Mouse (Mus musculus): Measurements from ENCODE around the gene Tfcp2. TPM values are rescaled to one million over a fixed set of nuclear protein-coding genes. Genes with fewer than 3 reads are reported as not detected.
"Not testable (repeated sequence)": the region's sequence is repeated elsewhere in the genome, so short reads cannot be mapped to it uniquely, and the experiment has no call there.

Tfcp2 gene
- polyA plus RNA-seq, 1 experiment from 2014 or later = 29.3 TPM

DNA sequence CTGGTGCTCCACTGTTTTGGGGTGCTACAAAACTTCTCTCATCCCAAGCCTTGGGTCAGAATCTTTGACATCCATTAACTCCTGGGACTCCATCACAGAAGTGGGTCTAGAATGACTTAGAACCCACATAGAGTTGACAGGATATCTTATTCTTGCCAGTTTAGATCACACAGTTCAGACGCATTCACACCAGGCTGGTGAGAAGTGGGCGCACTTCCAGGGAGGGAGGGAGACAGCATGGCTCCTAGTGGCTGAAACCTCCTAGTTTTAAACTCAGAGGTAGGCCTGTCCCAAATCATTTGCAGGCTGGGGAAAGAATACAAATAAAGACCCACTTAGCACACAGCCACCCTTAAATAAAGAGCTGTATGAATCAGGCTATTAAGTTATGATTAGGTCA is 22.6 kb upstream of the Tfcp2 start:
- Histone ChIP-seq H3K4me2 (ENCODE audit: low read depth, severe bottlenecking) (no peak overlapping the region), H3K9ac (ENCODE audit: low read length) (no peak overlapping the region), H3K27ac (replicated peaks; ENCODE audit: low read depth, low read length) (no peak overlapping the region)

DNA sequence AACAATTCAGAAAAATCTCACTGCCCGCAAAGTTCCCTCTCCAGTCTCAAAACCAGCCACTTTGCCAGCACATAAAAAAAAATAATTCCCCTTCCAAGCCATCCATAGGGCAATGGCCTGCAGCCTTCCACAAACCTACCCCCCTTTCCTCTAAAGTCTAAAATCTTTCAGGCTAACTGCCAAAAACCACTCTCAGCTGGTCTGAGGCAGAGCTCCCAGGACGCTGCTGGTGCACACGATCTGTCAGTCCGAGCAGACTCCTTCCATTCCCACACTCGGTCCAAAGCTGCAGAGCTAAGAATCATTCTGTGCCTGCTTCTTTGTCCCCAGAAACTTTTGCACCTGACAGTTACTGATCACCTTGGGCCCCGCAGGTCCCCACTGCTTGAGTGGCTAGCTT is 22.1 kb upstream of the Tfcp2 start:
- Histone ChIP-seq H3K36me3 (ENCODE audit: control insufficient read depth, insufficient read depth, low read length) (no peaks in the 10 kb centered on the region), H3K27ac (replicated peaks; ENCODE audit: low read depth, low read length) (no peak overlapping the region), H3K9me3 (ENCODE audit: control insufficient read depth, low read length) (no peaks in the 10 kb centered on the region), H3K9ac (ENCODE audit: low read length) (no peak overlapping the region), H3K4me2 (ENCODE audit: low read depth, severe bottlenecking) (no peak overlapping the region), H3K4me3 (ENCODE audit: low read depth, low read length) (no peak overlapping the region), H3K27me3 (ENCODE audit: control insufficient read depth, insufficient read depth, low read length) (no peaks in the 10 kb centered on the region), H3K4me1 (ENCODE audit: control insufficient read depth, insufficient read depth, low read length) (no peaks in the 10 kb centered on the region)
- DNase-seq (ENCODE audit: low spot score) (no peak), ATAC-seq (ENCODE audit: insufficient number of reproducible peaks, low FRiP score, low TSS enrichment, low read depth) (no peak)
- WGBS = 65% methylated on average over 6 of the region's 6 CpGs

More for the DNA sequence above, 22.6 kb upstream of the Tfcp2 start:
- DNase-seq (ENCODE audit: low spot score) = no peak
- no peaks in the 10 kb centered on the region for H3K9me3 ChIP-seq (ENCODE audit: control insufficient read depth, low read length)
- no peaks in the 10 kb centered on the region for H3K36me3 ChIP-seq (ENCODE audit: control insufficient read depth, insufficient read depth, low read length)
- ATAC-seq (ENCODE audit: insufficient number of reproducible peaks, low FRiP score, low TSS enrichment, low read depth) = no peak
- 58% methylated on average over 2 of the region's 2 CpGs for WGBS
- no peaks in the 10 kb centered on the region for H3K4me1 ChIP-seq (ENCODE audit: control insufficient read depth, insufficient read depth, low read length)
- H3K4me3 ChIP-seq (ENCODE audit: low read depth, low read length) = no peak overlapping the region
- no peaks in the 10 kb centered on the region for H3K27me3 ChIP-seq (ENCODE audit: control insufficient read depth, insufficient read depth, low read length)

DNA sequence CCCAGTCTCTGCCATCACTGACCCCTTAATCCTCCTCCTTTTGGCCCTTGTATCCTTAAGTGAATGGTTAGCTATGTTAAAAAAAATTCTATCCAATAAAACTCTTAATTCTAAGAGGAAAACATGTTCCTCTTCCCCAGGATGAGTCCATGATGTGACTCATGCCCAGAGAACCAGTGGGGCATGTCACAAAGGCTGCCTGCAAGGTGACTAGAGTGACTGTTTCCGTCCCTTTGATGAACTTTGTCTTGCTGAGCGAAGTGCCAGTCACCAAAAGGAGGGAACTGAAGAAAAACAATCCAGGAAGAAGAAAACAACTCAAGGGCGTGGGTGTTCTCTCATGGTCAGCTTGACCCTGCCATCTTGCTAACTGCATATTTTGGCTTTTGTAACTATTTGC is 17.4 kb upstream of the Tfcp2 start:
- H3K9me3 ChIP-seq (ENCODE audit: control insufficient read depth, low read length) = no peaks in the 10 kb centered on the region

DNA sequence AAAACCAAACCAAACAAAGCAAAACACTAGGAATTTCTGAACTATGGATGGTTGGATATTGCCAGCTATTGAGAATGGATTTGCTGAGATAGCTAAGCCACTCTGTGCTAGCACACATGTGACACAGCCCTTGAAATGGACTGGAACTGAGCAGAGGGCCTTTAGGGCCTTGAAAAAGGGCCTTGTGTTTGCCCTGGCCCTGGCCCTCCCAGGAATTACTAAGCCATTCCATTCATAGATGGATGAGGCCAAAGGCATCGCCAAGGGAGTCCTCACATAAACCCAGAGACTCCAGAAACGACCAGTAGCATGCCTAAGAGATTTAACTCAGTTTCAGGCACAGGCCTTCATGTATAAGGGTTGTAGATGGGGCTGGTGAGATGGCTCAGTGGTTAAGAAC is 14.7 kb upstream of the Tfcp2 start:
- H3K4me3 ChIP-seq (ENCODE audit: low read depth, low read length) = no peak overlapping the region
- H3K27ac ChIP-seq (replicated peaks; ENCODE audit: low read depth, low read length) = no peak overlapping the region
- no peaks in the 10 kb centered on the region for H3K4me1 ChIP-seq (ENCODE audit: control insufficient read depth, insufficient read depth, low read length)
- no peaks in the 10 kb centered on the region for H3K27me3 ChIP-seq (ENCODE audit: control insufficient read depth, insufficient read depth, low read length)
- ATAC-seq (ENCODE audit: insufficient number of reproducible peaks, low FRiP score, low TSS enrichment, low read depth) = no peak
- no peak overlapping the region for H3K4me2 ChIP-seq (ENCODE audit: low read depth, severe bottlenecking)
- no peak overlapping the region for H3K9ac ChIP-seq (ENCODE audit: low read length)
- H3K9me3 ChIP-seq (ENCODE audit: control insufficient read depth, low read length) = no peaks in the 10 kb centered on the region
- no peaks in the 10 kb centered on the region for H3K36me3 ChIP-seq (ENCODE audit: control insufficient read depth, insufficient read depth, low read length)
- 79% methylated on average over 2 of the region's 2 CpGs for WGBS
- no peak for DNase-seq (ENCODE audit: low spot score)

More for the DNA sequence above, 17.4 kb upstream of the Tfcp2 start:
- H3K4me1 ChIP-seq (ENCODE audit: control insufficient read depth, insufficient read depth, low read length) = no peaks in the 10 kb centered on the region
- no peak overlapping the region for H3K27ac ChIP-seq (replicated peaks; ENCODE audit: low read depth, low read length)
- H3K27me3 ChIP-seq (ENCODE audit: control insufficient read depth, insufficient read depth, low read length) = no peaks in the 10 kb centered on the region
- H3K4me2 ChIP-seq (ENCODE audit: low read depth, severe bottlenecking) = no peak overlapping the region
- ATAC-seq (ENCODE audit: insufficient number of reproducible peaks, low FRiP score, low TSS enrichment, low read depth) (no peak), DNase-seq (ENCODE audit: low spot score) (no peak)
- H3K4me3 ChIP-seq (ENCODE audit: low read depth, low read length) = no peak overlapping the region
- no peak overlapping the region for H3K9ac ChIP-seq (ENCODE audit: low read length)
- no peaks in the 10 kb centered on the region for H3K36me3 ChIP-seq (ENCODE audit: control insufficient read depth, insufficient read depth, low read length)
- 80% methylated on average over 3 of the region's 3 CpGs for WGBS

DNA sequence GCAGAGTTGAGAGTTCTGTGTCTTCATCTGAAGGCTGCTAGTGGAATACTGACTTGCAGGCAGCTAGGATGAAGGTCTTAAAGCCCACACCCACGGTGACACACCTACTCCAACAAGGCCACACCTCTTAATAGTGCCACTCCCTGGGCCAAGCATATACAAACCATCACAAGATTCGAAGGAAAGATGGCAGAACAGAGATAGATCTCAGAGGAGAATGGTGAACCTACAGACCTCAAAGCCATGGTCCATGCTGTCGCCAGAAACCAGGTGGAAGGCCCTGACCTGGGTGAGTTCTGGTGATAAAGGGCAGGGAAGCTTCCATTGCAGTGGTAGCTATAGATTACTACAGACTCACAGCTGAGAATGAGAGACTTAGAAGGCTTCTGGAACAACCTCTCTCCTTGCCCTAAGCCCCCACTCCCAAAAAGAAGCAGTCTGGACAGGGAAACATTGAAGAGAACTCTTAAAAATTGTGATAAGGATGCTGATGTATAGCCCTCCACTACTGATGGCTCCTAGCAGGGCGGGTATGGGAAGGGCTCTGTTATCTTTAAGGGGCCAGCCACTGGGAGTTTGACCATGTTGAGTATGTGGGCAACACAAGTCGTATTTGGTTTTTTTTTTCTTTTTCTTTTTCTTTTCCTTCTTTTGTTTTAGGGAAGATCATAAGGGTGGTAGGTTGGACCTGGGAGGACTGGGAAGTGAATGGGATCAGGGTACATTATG is 6.1 kb upstream of the Tfcp2 start:
- no peak for ATAC-seq (ENCODE audit: insufficient number of reproducible peaks, low FRiP score, low TSS enrichment, low read depth)
- no peaks in the 10 kb centered on the region for H3K27me3 ChIP-seq (ENCODE audit: control insufficient read depth, insufficient read depth, low read length)

DNA sequence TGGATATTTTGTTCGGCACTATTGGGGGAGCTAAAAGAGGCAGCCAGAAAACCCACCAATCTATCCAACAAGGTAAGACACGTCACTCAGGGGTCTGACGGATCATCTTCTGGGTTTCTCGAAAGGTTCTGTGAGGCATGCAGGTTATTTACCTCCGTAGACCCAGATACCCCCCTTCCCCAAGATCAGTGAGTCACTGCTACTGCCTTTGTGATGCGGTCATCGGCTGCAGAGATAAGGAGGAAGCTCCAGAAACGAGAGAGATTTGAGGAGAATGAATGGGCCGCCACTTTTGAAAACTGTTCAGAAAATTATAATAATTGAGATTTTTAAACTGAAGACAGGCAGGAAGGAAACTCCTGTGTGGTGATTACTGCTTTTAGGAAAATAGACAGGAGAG is 4.6 kb upstream of the Tfcp2 start:
- WGBS = 89% methylated on average over 9 of the region's 9 CpGs
- H3K4me3 ChIP-seq (ENCODE audit: low read depth, low read length) = no peak overlapping the region

More for the DNA sequence above, 6.1 kb upstream of the Tfcp2 start:
- Histone ChIP-seq H3K4me1 (ENCODE audit: control insufficient read depth, insufficient read depth, low read length) (no peaks in the 10 kb centered on the region), H3K36me3 (ENCODE audit: control insufficient read depth, insufficient read depth, low read length) (no peaks in the 10 kb centered on the region), H3K27ac (replicated peaks; ENCODE audit: low read depth, low read length) (no peak overlapping the region), H3K4me3 (ENCODE audit: low read depth, low read length) (no peak overlapping the region), H3K9me3 (ENCODE audit: control insufficient read depth, low read length) (no peaks in the 10 kb centered on the region), H3K9ac (ENCODE audit: low read length) (no peak overlapping the region), H3K4me2 (ENCODE audit: low read depth, severe bottlenecking) (no peak overlapping the region)
- WGBS = 80% methylated on average over 5 of the region's 5 CpGs
- DNase-seq (ENCODE audit: low spot score) = no peak

DNA sequence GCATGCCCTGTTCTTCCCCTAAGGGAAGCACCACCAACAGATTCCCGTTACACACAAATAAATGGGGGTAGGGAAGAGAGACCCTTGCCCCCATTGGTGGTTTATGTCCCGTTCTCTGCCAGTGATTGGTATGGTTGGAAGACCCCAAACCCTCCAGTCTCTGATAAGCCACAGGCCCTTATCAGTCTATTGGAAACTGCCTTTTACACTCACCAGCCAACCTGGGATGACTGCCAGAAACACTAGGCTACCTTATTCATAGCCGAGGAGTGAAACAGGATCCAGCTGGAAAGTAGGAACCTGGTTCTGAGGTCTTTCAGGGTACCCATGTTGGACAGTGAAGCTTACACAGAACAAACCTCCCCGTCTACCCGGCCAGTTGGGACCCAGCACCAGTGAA is 4.2 kb upstream of the Tfcp2 start:
- no peaks in the 10 kb centered on the region for H3K9me3 ChIP-seq (ENCODE audit: control insufficient read depth, low read length)
- no peak overlapping the region for H3K4me2 ChIP-seq (ENCODE audit: low read depth, severe bottlenecking)
- no peak for DNase-seq (ENCODE audit: low spot score)
- H3K36me3 ChIP-seq (ENCODE audit: control insufficient read depth, insufficient read depth, low read length) = no peaks in the 10 kb centered on the region
- WGBS = 90% methylated on average over 5 of the region's 5 CpGs
- no peaks in the 10 kb centered on the region for H3K27me3 ChIP-seq (ENCODE audit: control insufficient read depth, insufficient read depth, low read length)
- no peak overlapping the region for H3K27ac ChIP-seq (replicated peaks; ENCODE audit: low read depth, low read length)
- no peak overlapping the region for H3K4me3 ChIP-seq (ENCODE audit: low read depth, low read length)
- H3K4me1 ChIP-seq (ENCODE audit: control insufficient read depth, insufficient read depth, low read length) = no peaks in the 10 kb centered on the region; the same call in 1 of the 2 replicates
- H3K9ac ChIP-seq (ENCODE audit: low read length) = no peak overlapping the region
- ATAC-seq (ENCODE audit: insufficient number of reproducible peaks, low FRiP score, low TSS enrichment, low read depth) = no peak

More for the DNA sequence above, 4.6 kb upstream of the Tfcp2 start:
- H3K36me3 ChIP-seq (ENCODE audit: control insufficient read depth, insufficient read depth, low read length) = no peaks in the 10 kb centered on the region
- H3K4me1 ChIP-seq (ENCODE audit: control insufficient read depth, insufficient read depth, low read length) = no peaks in the 10 kb centered on the region; the same call in 1 of the 2 replicates
- ATAC-seq (ENCODE audit: insufficient number of reproducible peaks, low FRiP score, low TSS enrichment, low read depth) = no peak
- H3K27ac ChIP-seq (replicated peaks; ENCODE audit: low read depth, low read length) = no peak overlapping the region
- no peaks in the 10 kb centered on the region for H3K9me3 ChIP-seq (ENCODE audit: control insufficient read depth, low read length)
- H3K4me2 ChIP-seq (ENCODE audit: low read depth, severe bottlenecking) = no peak overlapping the region
- H3K27me3 ChIP-seq (ENCODE audit: control insufficient read depth, insufficient read depth, low read length) = no peaks in the 10 kb centered on the region
- H3K9ac ChIP-seq (ENCODE audit: low read length) = no peak overlapping the region
- no peak for DNase-seq (ENCODE audit: low spot score)

DNA sequence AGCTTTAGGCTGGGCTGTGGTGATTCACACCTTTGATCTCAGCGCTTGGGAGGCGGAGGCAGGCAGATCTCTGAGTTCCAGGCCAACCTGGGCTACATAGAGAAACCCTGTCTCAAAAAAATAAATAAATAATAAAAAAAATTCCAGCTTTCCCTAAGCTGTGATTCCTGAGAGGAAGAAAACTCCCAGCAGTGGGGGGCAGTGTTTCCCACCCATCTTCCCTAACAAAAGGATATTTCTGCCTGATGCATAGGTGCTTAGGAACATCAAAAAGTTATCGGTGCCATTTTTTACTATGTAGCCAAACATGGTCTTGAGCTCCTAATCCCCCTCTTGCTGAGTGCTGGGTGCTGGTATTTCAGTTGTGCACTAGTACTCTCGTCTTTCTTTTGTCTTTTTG is 1.5 kb downstream of the Tfcp2 start:
- 93% methylated on average over 4 of the region's 4 CpGs for WGBS
- Histone ChIP-seq H3K4me2 (ENCODE audit: low read depth, severe bottlenecking) (peak overlapping the region; percentile 83; the same call in 1 of the 2 replicates), H3K4me3 (ENCODE audit: low read depth, low read length) (no peak overlapping the region; the same call in 1 of the 2 replicates), H3K27me3 (ENCODE audit: control insufficient read depth, insufficient read depth, low read length) (no peaks in the 10 kb centered on the region), H3K4me1 (ENCODE audit: control insufficient read depth, insufficient read depth, low read length) (no peaks in the 10 kb centered on the region; the same call in 1 of the 2 replicates), H3K27ac (replicated peaks; ENCODE audit: low read depth, low read length) (no peak overlapping the region), H3K9ac (ENCODE audit: low read length) (no peak overlapping the region), H3K9me3 (ENCODE audit: control insufficient read depth, low read length) (no peaks in the 10 kb centered on the region), H3K36me3 (ENCODE audit: control insufficient read depth, insufficient read depth, low read length) (peaks cover 8% of the 10 kb centered on the region)
- ATAC-seq (ENCODE audit: insufficient number of reproducible peaks, low FRiP score, low TSS enrichment, low read depth) = no peak
- DNase-seq (ENCODE audit: low spot score) = no peak

DNA sequence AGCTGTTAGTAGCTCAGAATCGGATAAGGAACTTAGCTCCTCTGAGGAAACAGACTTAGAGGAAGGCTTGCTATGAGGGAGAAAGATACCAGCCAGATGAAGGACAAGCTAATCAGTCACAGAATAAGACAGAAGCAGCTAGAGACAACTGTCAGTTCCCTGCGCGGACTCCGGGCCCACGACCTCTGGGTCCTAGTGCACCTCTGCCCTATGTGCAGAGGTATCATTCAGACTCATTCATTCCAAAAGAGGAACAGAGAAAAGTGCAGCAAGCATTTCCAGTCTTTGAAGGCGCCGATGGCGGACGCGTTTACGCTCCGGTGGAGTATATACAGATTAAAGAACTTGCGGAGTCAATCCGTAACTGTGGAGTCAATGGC is 8.2 kb downstream of the Tfcp2 start:
- not testable (repeated sequence) for H3K9me3 ChIP-seq (ENCODE audit: control insufficient read depth, low read length); H3K36me3 ChIP-seq (ENCODE audit: control insufficient read depth, insufficient read depth, low read length); H3K4me1 ChIP-seq (ENCODE audit: control insufficient read depth, insufficient read depth, low read length); H3K27me3 ChIP-seq (ENCODE audit: control insufficient read depth, insufficient read depth, low read length); H3K4me3 ChIP-seq (ENCODE audit: low read depth, low read length); H3K9ac ChIP-seq (ENCODE audit: low read length); DNase-seq (ENCODE audit: low spot score); H3K4me2 ChIP-seq (ENCODE audit: low read depth, severe bottlenecking); H3K27ac ChIP-seq (replicated peaks; ENCODE audit: low read depth, low read length); ATAC-seq (ENCODE audit: insufficient number of reproducible peaks, low FRiP score, low TSS enrichment, low read depth)
- WGBS = 97% methylated on average over 14 of the region's 14 CpGs

All from limb, embryonic 11.5 days (tissue).